Mouse (Mus musculus) heart, postnatal 36 days (tissue): ENCODE measurements around the gene Dusp3. TPM values are rescaled to one million over a fixed set of nuclear protein-coding genes. Genes with fewer than 3 reads are reported as not detected.

ENCODE experiments used
- DNase-seq, 2 experiments: peaks; one replicate each; pipeline ENCODE4 v3.0.0; 2021 to 2022
- intact Hi-C: fragments of 180-260 bp; cut with DNase I; formaldehyde crosslinking; loops from one replicate; pipeline ENCODE4 v1.15.1; 2025
- total RNA-seq, 2 experiments: library from RNA; stranded (reverse); gene quantifications; 2 replicates each; pipeline ENCODE4 v1.2.3; 2021

Dusp3 gene
- total RNA-seq, 2 experiments from 2014 or later = 113 to 123 TPM

- intact Hi-C loops = loop anchor here (5.0 kb wide), 1 partner anchor 237 kb away; no protein-coding TSS in a partner anchor
- no peak for DNase-seq
Observed at GRCm38 (mm10) chr11:101980603-101981157, 6.1 kb downstream of the Dusp3 start.

- DNase-seq = no peak
- intact Hi-C loops = no loop called here
Observed at GRCm38 (mm10) chr11:101979140-101979539, 7.7 kb downstream of the Dusp3 start.

- intact Hi-C loops = no loop called here
- no peak for DNase-seq
Observed at GRCm38 (mm10) chr11:101976949-101977348, 9.9 kb downstream of the Dusp3 start.

- DNase-seq = peak; percentile 41 to 49
- intact Hi-C loops = no loop called here
Observed at GRCm38 (mm10) chr11:101974923-101975322, 11.9 kb downstream of the Dusp3 start.

GRCm38 (mm10) chr11:101974181-101974580 is 12.6 kb downstream of the Dusp3 start:
- intact Hi-C loops = no loop called here
- DNase-seq = no peak

GRCm38 (mm10) chr11:101973496-101973895 is 13.3 kb downstream of the Dusp3 start:
- DNase-seq = no peak
- intact Hi-C loops = no loop called here

GRCm38 (mm10) chr11:101972651-101973050 is 14.2 kb downstream of the Dusp3 start:
- intact Hi-C loops = no loop called here
- DNase-seq = no peak

- no peak for DNase-seq
- intact Hi-C loops = no loop called here
Observed at GRCm38 (mm10) chr11:101972097-101972496, 14.7 kb downstream of the Dusp3 start.

GRCm38 (mm10) chr11:101971410-101971809 is 15.4 kb downstream of the Dusp3 start:
- intact Hi-C loops = no loop called here
- peak; percentile 51 to 67 for DNase-seq

- intact Hi-C loops = loop anchor here (1.0 to 2.0 kb wide), 2 partner anchors 51 to 157 kb away; no protein-coding TSS in a partner anchor
Observed at GRCm38 (mm10) chr11:101969835-101970234, 17.0 kb downstream of the Dusp3 start.

GRCm38 (mm10) chr11:101968791-101969190 is 18.0 kb downstream of the Dusp3 start:
- DNase-seq = peak; percentile 83 to 86
- intact Hi-C loops = loop anchor here (1.0 to 2.0 kb wide), 2 partner anchors 49 to 156 kb away; no protein-coding TSS in a partner anchor

More at GRCm38 (mm10) chr11:101969835-101970234, 17.0 kb downstream of the Dusp3 start:
- no peak for DNase-seq

GRCm38 (mm10) chr11:101968311-101968710 is 18.5 kb downstream of the Dusp3 start:
- intact Hi-C loops = loop anchor here (2.0 kb wide), 1 partner anchor 156 kb away; no protein-coding TSS in a partner anchor
- no peak for DNase-seq

- intact Hi-C loops = no loop called here
- no peak for DNase-seq
Observed at GRCm38 (mm10) chr11:101966965-101967614, 19.7 kb downstream of the Dusp3 start, which contains the start of gene Sost. Sost (minus strand) TSS chr11:101967015.

- intact Hi-C loops = loop anchor here (2.0 kb wide), 1 partner anchor 15 kb away; no protein-coding TSS in a partner anchor
- no peak for DNase-seq
Observed at GRCm38 (mm10) chr11:101965553-101965952, 21.3 kb downstream of the Dusp3 start.

- no peak for DNase-seq
- intact Hi-C loops = loop anchor here (2.0 kb wide), 1 partner anchor 14 kb away; no protein-coding TSS in a partner anchor
Observed at GRCm38 (mm10) chr11:101964647-101965046, 22.2 kb downstream of the Dusp3 start.

GRCm38 (mm10) chr11:101963473-101964291 is 23.1 kb downstream of the Dusp3 start:
- intact Hi-C loops = loop anchor here (2.0 kb wide), 1 partner anchor 13 kb away; no protein-coding TSS in a partner anchor
- peak in 1 of 2 experiments; percentile 51 for DNase-seq

- intact Hi-C loops = no loop called here
- DNase-seq = no peak
Observed at GRCm38 (mm10) chr11:101963043-101963442, 23.8 kb downstream of the Dusp3 start.

- intact Hi-C loops = no loop called here
- DNase-seq = no peak
Observed at GRCm38 (mm10) chr11:101957476-101957875, 29.3 kb downstream of the Dusp3 start.

- intact Hi-C loops = no loop called here
- DNase-seq = no peak
Observed at GRCm38 (mm10) chr11:101953441-101953840, 33.4 kb downstream of the Dusp3 start.

- intact Hi-C loops = no loop called here
- peak; percentile 57 to 68 for DNase-seq
Observed at GRCm38 (mm10) chr11:101952541-101953341, 34.1 kb downstream of the Dusp3 start.
